Mouse (Mus musculus): ENCODE measurements around the gene Sphk2. TPM values are rescaled to one million over a fixed set of nuclear protein-coding genes. Genes with fewer than 3 reads are reported as not detected.

Gene Sphk2
- polyA plus RNA-seq (2015; fragmentation: Nextera tagmentation; extraction: Ambion mirVana): 33.4 and 36.0 TPM in 2 replicates

GRCm38 (mm10) chr7:45717918-45718297, at the start of gene Sphk2:
Sphk2 (minus strand) TSS chr7:45718002.
- Histone ChIP-seq H3K27ac (peak within 1 kb of the TSS; percentile 93), H3K9ac (peak within 1 kb of the TSS; percentile 99), H3K4me1 (peaks cover 52% of the 10 kb centered on the region), H3K36me3 (peaks cover 46% of the 10 kb centered on the region), H3K4me3 (peak within 1 kb of the TSS; percentile 94), H3K4me2 (replicated peaks) (peak within 1 kb of the TSS; percentile 94), H3K9me3 (no peaks in the 10 kb centered on the region), H3K27me3 (no peaks in the 10 kb centered on the region)
- peak; percentile 75 for ATAC-seq (ENCODE audit: low FRiP score, low read depth)
- under 1% methylated on average over 41 of the region's 41 CpGs for WGBS

DNA sequence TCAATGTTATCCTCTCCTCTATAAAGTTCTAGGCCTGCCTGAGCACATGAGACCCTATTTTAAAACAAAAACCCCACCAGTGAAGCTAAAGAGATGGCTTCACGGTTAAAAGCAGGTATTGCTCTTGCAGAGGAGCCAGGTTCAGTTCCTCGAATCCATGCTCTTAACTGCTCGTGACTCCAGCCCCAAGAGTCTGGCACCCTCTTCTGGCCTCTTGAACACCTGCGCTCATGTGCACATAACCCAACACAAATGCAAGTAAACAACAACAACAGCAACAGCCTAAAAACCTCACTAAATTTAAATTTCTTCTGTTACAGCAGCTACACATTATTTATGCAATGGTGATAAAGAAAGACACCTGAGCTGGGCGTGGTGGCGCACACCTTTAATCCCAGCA, 49.7 kb upstream of the Sphk2 start:
- Histone ChIP-seq H3K27ac (no peak overlapping the region), H3K4me3 (no peak overlapping the region), H3K4me2 (replicated peaks) (no peak overlapping the region), H3K9ac (no peak overlapping the region), H3K4me1 (no peaks in the 10 kb centered on the region), H3K27me3 (no peaks in the 10 kb centered on the region), H3K9me3 (no peaks in the 10 kb centered on the region), H3K36me3 (no peaks in the 10 kb centered on the region)
- no peak for ATAC-seq (ENCODE audit: low FRiP score, low read depth)
- 89% methylated on average over 6 of the region's 6 CpGs for WGBS

DNA sequence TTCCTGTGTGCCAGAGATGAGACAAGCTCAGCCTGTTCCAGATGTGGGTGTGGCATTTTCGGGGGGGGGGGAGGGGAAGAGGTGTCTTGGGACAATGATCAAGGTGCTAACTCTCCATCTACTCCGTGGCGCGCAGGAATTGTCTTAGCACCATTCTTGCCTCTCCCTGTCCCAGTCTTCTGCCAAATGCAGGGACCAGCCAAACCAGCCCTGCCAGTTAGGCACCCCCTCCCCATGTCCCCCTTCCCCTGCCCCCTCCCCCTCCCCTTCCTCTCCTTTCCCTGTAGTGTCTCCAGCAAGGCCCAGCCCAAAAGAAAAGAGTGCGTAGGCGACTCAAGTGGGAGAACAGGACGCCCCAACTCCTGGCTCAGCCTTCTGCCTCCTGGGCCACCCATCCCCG, 49.0 kb upstream of the Sphk2 start:
- no peaks in the 10 kb centered on the region for H3K36me3 ChIP-seq
- no peak overlapping the region for H3K27ac ChIP-seq
- ATAC-seq (ENCODE audit: low FRiP score, low read depth): no peak
- H3K4me1 ChIP-seq: no peaks in the 10 kb centered on the region
- 55% methylated on average over 8 of the region's 8 CpGs for WGBS
- no peak overlapping the region for H3K4me3 ChIP-seq
- H3K4me2 ChIP-seq (replicated peaks): no peak overlapping the region
- no peaks in the 10 kb centered on the region for H3K27me3 ChIP-seq
- H3K9ac ChIP-seq: no peak overlapping the region
- no peaks in the 10 kb centered on the region for H3K9me3 ChIP-seq

GRCm38 (mm10) chr7:45765995-45766394, 48.2 kb upstream of the Sphk2 start:
- no peaks in the 10 kb centered on the region for H3K36me3 ChIP-seq
- H3K9me3 ChIP-seq: no peaks in the 10 kb centered on the region
- 52% methylated on average over 8 of the region's 8 CpGs for WGBS
- no peaks in the 10 kb centered on the region for H3K4me1 ChIP-seq
- peaks cover 2% of the 10 kb centered on the region; the same call in 1 of the 2 replicates for H3K27me3 ChIP-seq
- H3K27ac ChIP-seq: no peak overlapping the region
- ATAC-seq (ENCODE audit: low FRiP score, low read depth): no peak
- H3K4me2 ChIP-seq (replicated peaks): no peak overlapping the region
- no peak overlapping the region for H3K4me3 ChIP-seq
- H3K9ac ChIP-seq: no peak overlapping the region

- Histone ChIP-seq H3K27me3 (peaks cover 37% of the 10 kb centered on the region), H3K9ac (no peak overlapping the region), H3K4me2 (replicated peaks) (no peak overlapping the region), H3K4me3 (no peak overlapping the region), H3K36me3 (no peaks in the 10 kb centered on the region), H3K4me1 (peaks cover 8% of the 10 kb centered on the region), H3K27ac (no peak overlapping the region), H3K9me3 (no peaks in the 10 kb centered on the region)
- WGBS: 64% methylated on average over 5 of the region's 5 CpGs
- ATAC-seq (ENCODE audit: low FRiP score, low read depth): no peak
Measured at GRCm38 (mm10) chr7:45760151-45760550, 42.3 kb upstream of the Sphk2 start.

GRCm38 (mm10) chr7:45759400-45759799, 41.6 kb upstream of the Sphk2 start:
- peak overlapping the region; percentile 29 for H3K4me3 ChIP-seq
- H3K27me3 ChIP-seq: peaks cover 37% of the 10 kb centered on the region
- H3K9ac ChIP-seq: peak overlapping the region; percentile 55
- H3K4me2 ChIP-seq (replicated peaks): peak overlapping the region; percentile 59
- no peaks in the 10 kb centered on the region for H3K9me3 ChIP-seq
- H3K27ac ChIP-seq: no peak overlapping the region
- H3K36me3 ChIP-seq: no peaks in the 10 kb centered on the region
- ATAC-seq (ENCODE audit: low FRiP score, low read depth): no peak; the same call in 1 of the 2 replicates
- whole genome bisulfite sequencing: 3% methylated on average over 26 of the region's 27 CpGs
- peaks cover 8% of the 10 kb centered on the region for H3K4me1 ChIP-seq

DNA sequence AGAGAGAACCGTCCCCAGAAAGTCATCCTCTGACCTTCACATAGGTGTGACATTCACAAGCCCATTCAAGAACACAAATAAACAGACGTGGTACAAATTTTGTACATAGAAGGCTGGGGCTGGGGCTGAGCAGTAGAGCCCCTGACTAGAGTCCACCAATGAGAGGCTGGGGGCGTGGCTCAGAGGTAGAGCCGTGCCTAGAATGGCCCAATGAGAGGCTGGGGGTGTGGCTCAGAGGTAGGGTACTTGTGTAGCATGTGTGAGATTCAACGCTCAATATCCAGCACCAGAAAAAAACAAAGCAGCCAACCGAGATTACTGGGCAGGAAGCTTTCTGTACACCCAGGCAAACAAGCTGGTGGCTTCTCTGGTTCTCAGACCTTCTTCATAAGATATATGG, 37.9 kb upstream of the Sphk2 start:
- WGBS: 55% methylated on average over 6 of the region's 6 CpGs
- H3K36me3 ChIP-seq: no peaks in the 10 kb centered on the region
- no peak overlapping the region for H3K4me3 ChIP-seq
- no peak overlapping the region for H3K4me2 ChIP-seq (replicated peaks)
- H3K4me1 ChIP-seq: peaks cover 8% of the 10 kb centered on the region
- no peak for ATAC-seq (ENCODE audit: low FRiP score, low read depth)
- no peak overlapping the region for H3K9ac ChIP-seq
- H3K9me3 ChIP-seq: no peaks in the 10 kb centered on the region
- H3K27me3 ChIP-seq: peaks cover 32% of the 10 kb centered on the region
- no peak overlapping the region for H3K27ac ChIP-seq

- no peak for ATAC-seq (ENCODE audit: low FRiP score, low read depth)
- H3K27me3 ChIP-seq: no peaks in the 10 kb centered on the region
- H3K9ac ChIP-seq: no peak overlapping the region
- peaks cover 6% of the 10 kb centered on the region; the same call in 1 of the 2 replicates for H3K9me3 ChIP-seq
- H3K27ac ChIP-seq: no peak overlapping the region
- no peak overlapping the region for H3K4me3 ChIP-seq
- WGBS: 73% methylated on average over 9 of the region's 9 CpGs
- no peak overlapping the region for H3K4me2 ChIP-seq (replicated peaks)
- no peaks in the 10 kb centered on the region for H3K36me3 ChIP-seq
- H3K4me1 ChIP-seq: peaks cover 9% of the 10 kb centered on the region
Measured at GRCm38 (mm10) chr7:45750162-45750561, 32.4 kb upstream of the Sphk2 start.

- Histone ChIP-seq H3K36me3 (no peaks in the 10 kb centered on the region), H3K4me2 (replicated peaks) (0 out of 2 replicates have a peak overlapping the region, but pooled peaks have one; percentile 1), H3K4me1 (peaks cover 9% of the 10 kb centered on the region), H3K9ac (no peak overlapping the region), H3K27me3 (no peaks in the 10 kb centered on the region), H3K27ac (no peak overlapping the region; the same call in 1 of the 2 replicates), H3K9me3 (peaks cover 6% of the 10 kb centered on the region; the same call in 1 of the 2 replicates), H3K4me3 (no peak overlapping the region)
- ATAC-seq (ENCODE audit: low FRiP score, low read depth): no peak
- WGBS: 29% methylated on average over 10 of the region's 10 CpGs
Measured at GRCm38 (mm10) chr7:45749401-45749800, 31.6 kb upstream of the Sphk2 start.

- Histone ChIP-seq H3K27ac (no peak overlapping the region), H3K9me3 (peaks cover 6% of the 10 kb centered on the region; the same call in 1 of the 2 replicates), H3K4me1 (peaks cover 9% of the 10 kb centered on the region), H3K4me3 (no peak overlapping the region), H3K9ac (no peak overlapping the region), H3K4me2 (replicated peaks) (no peak overlapping the region), H3K36me3 (no peaks in the 10 kb centered on the region), H3K27me3 (no peaks in the 10 kb centered on the region)
- WGBS: 82% methylated on average over 7 of the region's 7 CpGs
- ATAC-seq (ENCODE audit: low FRiP score, low read depth): no peak
Measured at GRCm38 (mm10) chr7:45748110-45748509, 30.3 kb upstream of the Sphk2 start.

DNA sequence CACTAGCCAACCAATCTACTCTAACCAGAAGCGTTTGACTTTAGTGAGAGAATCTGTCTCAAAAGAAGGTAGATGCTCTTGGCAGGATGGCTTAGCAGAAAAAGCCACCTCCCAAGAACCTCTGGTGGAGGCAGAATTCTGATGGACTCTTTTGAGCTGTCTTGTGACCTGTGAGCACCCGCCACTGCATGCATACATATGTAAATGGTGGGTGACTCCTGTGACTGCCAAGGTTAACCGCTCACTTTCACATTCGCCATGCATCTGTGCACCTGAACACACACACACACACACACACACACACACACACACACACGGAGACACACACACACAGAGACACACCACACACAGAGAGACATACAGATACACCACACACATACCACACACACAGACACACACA, 29.6 kb upstream of the Sphk2 start:
- no peak overlapping the region for H3K9ac ChIP-seq
- H3K4me2 ChIP-seq (replicated peaks): no peak overlapping the region
- peaks cover 6% of the 10 kb centered on the region; the same call in 1 of the 2 replicates for H3K9me3 ChIP-seq
- ATAC-seq (ENCODE audit: low FRiP score, low read depth): no peak
- H3K4me1 ChIP-seq: peaks cover 9% of the 10 kb centered on the region
- no peak overlapping the region for H3K4me3 ChIP-seq
- WGBS: 87% methylated on average over 5 of the region's 5 CpGs
- H3K36me3 ChIP-seq: no peaks in the 10 kb centered on the region
- no peaks in the 10 kb centered on the region for H3K27me3 ChIP-seq
- H3K27ac ChIP-seq: no peak overlapping the region

DNA sequence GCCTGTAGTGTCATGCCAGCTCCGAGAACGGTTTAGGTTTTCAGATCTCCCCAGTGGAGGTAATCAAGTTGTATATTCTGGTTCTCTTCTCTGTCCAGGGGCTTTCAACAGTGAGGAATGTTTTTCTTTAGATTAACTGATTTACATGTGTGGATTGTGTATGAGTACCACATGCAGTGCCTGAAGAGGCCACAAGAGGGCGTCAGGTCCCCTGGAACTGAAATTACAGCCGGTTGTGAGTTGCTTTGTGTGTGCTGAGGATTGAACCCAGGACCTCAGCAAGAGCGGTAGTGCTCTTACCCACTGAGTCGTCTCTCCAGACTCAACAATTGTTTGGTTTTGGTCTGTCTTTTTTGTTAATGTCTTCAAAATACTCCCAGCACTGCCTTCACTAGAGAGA, 28.7 kb upstream of the Sphk2 start:
- H3K9ac ChIP-seq: no peak overlapping the region
- no peak for ATAC-seq (ENCODE audit: low FRiP score, low read depth)
- H3K4me3 ChIP-seq: no peak overlapping the region
- H3K36me3 ChIP-seq: no peaks in the 10 kb centered on the region
- no peak overlapping the region for H3K27ac ChIP-seq
- 66% methylated on average over 6 of the region's 6 CpGs for WGBS
- no peak overlapping the region for H3K4me2 ChIP-seq (replicated peaks)
- peaks cover 9% of the 10 kb centered on the region for H3K4me1 ChIP-seq
- peaks cover 6% of the 10 kb centered on the region; the same call in 1 of the 2 replicates for H3K9me3 ChIP-seq
- no peaks in the 10 kb centered on the region for H3K27me3 ChIP-seq

DNA sequence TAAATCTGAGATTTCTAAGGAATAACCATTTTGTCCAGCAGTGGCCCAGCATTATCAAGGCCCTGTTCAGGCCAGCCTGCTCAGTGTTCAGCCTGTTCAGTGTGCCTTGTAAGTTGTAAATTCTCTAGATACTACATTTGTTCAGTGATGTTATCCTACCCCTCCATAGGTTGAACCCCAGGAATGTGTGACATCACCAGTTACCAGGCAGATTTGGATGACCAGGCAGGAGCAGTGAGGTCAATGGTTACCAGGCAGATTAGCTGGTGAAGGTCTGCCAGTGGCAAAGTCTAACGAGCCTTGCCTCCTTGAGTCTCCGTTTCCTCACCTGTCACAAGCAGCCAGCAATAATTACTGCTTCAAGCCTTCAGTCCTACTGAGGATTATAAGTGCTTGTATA, 26.6 kb upstream of the Sphk2 start:
- 16% methylated on average over 2 of the region's 2 CpGs for WGBS
- Histone ChIP-seq H3K27ac (no peak overlapping the region), H3K9me3 (peaks cover 6% of the 10 kb centered on the region; the same call in 1 of the 2 replicates), H3K4me3 (no peak overlapping the region), H3K4me2 (replicated peaks) (no peak overlapping the region), H3K9ac (no peak overlapping the region), H3K4me1 (peaks cover 4% of the 10 kb centered on the region), H3K27me3 (no peaks in the 10 kb centered on the region), H3K36me3 (no peaks in the 10 kb centered on the region)
- no peak for ATAC-seq (ENCODE audit: low FRiP score, low read depth)

All from limb, embryonic 13.5 days (tissue).